Mouse (Mus musculus) testis, adult 2 months (tissue): ENCODE measurements at regions not wholly inside any gene's neighbourhood (a gene's known extent, or its start where the extent isn't known, plus 50 kb on each side); places are given as distances from the start of the nearest gene placed in this dataset.

Source experiments
- H3K27ac ChIP-seq: fragments of 200-500 bp; 2 replicates; pipeline ENCODE4 v1.5.1; 2012; ENCODE audit warnings: low read depth, low read length; ENCODE audit not compliant: control insufficient read depth, insufficient read depth
- H3K27me3 ChIP-seq: fragments of 200-500 bp; 2 replicates; pipeline ENCODE4 v1.6.1; 2012; ENCODE audit warnings: mild to moderate bottlenecking, low read length, moderate library complexity; ENCODE audit not compliant: control insufficient read depth, insufficient read depth
- H3K36me3 ChIP-seq: fragments of 200-500 bp; 2 replicates; pipeline ENCODE4 v1.6.1; 2012; ENCODE audit warnings: mild to moderate bottlenecking, low read length; ENCODE audit not compliant: control insufficient read depth, insufficient read depth
- H3K4me1 ChIP-seq: fragments of 200-500 bp; 2 replicates; pipeline ENCODE4 v1.6.1; 2012; ENCODE audit warnings: low read length; ENCODE audit not compliant: control insufficient read depth, insufficient read depth
- H3K4me3 ChIP-seq: fragments of 200-500 bp; 2 replicates; pipeline ENCODE4 v1.5.1; 2012; ENCODE audit warnings: low read depth, mild to moderate bottlenecking, low read length, moderate library complexity, mixed read lengths; ENCODE audit not compliant: control insufficient read depth
- CTCF ChIP-seq: fragments of 200-500 bp; IDR thresholded peaks from 2 replicates; pipeline ENCODE4 v1.5.1; 2012; ENCODE audit warnings: low read depth, mild to moderate bottlenecking, inconsistent platforms, low read length, moderate library complexity; ENCODE audit not compliant: control insufficient read depth, insufficient read depth, insufficient replicate concordance
- POLR2A ChIP-seq: fragments of 200-500 bp; IDR thresholded peaks from 2 replicates; pipeline ENCODE4 v1.6.1; 2012; ENCODE audit warnings: low read depth, mild to moderate bottlenecking, inconsistent platforms, low read length, moderate library complexity; ENCODE audit not compliant: control insufficient read depth

DNA sequence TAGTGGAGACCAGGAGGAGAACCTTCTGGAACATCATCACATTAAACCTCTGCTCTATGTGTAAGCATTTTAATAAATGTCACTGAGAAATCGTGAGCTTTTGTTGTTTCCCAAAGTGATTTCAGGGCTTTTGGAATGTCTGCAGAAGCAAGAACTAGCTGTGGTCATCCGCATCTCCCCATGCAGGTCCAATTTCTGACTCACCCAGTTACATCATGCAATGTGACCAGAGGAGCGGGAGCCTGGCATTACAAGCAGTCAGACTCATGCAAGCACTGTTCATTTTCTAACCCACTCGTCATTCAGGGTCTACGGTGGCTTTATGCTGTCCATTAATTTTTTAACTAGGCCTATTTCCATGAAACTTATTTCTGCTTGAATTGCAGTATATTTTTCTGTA lies 151.2 kb upstream of the Supt20 start:
- TF ChIP-seq POLR2A = no peak
- TF ChIP-seq CTCF = no peak
- Histone ChIP-seq H3K27me3 (no peaks in the 10 kb centered on the region), H3K27ac (no peak overlapping the region), H3K4me1 (no peaks in the 10 kb centered on the region), H3K36me3 (no peaks in the 10 kb centered on the region), H3K4me3 (no peak overlapping the region)

DNA sequence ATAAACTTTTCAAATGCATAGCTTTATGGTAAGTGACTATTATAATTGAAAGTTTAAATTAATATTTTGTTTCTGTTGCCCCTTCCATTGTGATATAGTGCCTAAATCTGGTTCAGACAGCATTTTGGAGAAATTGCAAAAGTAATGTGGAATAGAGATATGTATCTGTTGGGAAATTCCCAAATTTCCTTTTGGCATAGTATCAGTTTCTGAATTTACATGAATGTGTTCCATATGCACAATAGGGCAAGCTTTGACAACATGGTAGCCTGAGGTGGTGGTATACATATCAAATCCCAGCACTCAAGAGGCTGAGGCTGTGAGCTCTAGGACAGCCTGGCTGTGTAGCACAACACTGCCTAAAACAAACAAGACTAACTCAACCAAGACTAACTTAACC lies 147.2 kb upstream of the Supt20 start:
- TF ChIP-seq CTCF (no peak), POLR2A (no peak)
- Histone ChIP-seq H3K27me3 (no peaks in the 10 kb centered on the region), H3K4me1 (no peaks in the 10 kb centered on the region), H3K4me3 (no peak overlapping the region), H3K27ac (no peak overlapping the region), H3K36me3 (no peaks in the 10 kb centered on the region)

DNA sequence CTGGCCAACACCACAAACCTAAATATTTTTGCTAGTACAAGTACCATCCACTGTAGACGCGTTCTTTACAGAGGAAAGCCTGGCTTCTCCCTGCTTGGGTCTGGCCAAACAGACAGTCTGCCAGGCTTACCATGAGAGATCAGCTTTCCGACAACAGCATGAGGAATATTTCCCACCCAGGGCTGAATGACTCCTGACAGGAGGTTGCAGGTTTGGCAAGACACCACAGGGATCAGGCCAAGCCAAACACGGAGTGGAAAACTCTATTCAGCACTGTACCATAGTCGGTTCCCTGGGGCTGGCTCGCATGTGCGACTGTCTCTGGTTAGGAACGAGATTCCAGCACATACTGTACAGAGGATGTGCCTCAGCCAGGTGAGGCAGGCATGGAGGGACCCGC lies 140.7 kb upstream of the Supt20 start:
- Histone ChIP-seq H3K27me3 (no peaks in the 10 kb centered on the region), H3K27ac (no peak overlapping the region), H3K4me3 (no peak overlapping the region), H3K36me3 (no peaks in the 10 kb centered on the region), H3K4me1 (no peaks in the 10 kb centered on the region)
- TF ChIP-seq POLR2A (no peak), CTCF (no peak)

DNA sequence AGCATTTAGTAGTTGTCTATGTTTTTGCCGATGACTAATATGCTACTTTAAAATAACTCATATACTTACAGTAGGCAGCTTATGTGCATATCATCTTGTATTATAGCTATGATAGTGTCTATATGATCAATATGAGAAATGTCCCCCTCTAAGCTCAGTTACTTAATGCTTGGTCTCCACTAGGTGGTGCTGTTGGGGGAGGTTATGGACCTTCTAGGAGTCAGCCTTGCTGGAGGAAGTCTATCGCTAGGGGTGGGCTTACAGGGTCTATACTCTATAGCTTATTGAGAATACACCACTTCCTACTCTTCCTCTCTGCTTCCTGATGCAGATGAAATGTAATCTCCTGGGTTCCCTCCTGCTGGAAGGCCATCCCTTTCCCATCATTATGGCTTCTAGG lies 136.7 kb upstream of the Supt20 start:
- Histone ChIP-seq H3K27ac (no peak overlapping the region), H3K4me1 (no peaks in the 10 kb centered on the region), H3K4me3 (no peak overlapping the region), H3K27me3 (no peaks in the 10 kb centered on the region), H3K36me3 (no peaks in the 10 kb centered on the region)
- no peak for TF ChIP-seq POLR2A
- no peak; the same call in 1 of the 2 replicates for TF ChIP-seq CTCF

- Histone ChIP-seq H3K4me3 (no peak overlapping the region), H3K27me3 (no peaks in the 10 kb centered on the region), H3K27ac (no peak overlapping the region), H3K4me1 (no peaks in the 10 kb centered on the region), H3K36me3 (no peaks in the 10 kb centered on the region)
- TF ChIP-seq POLR2A (no peak), CTCF (no peak)
Observed at GRCm38 (mm10) chr3:54559053-54559452, 133.6 kb upstream of the Supt20 start.

- Histone ChIP-seq H3K4me1 (no peaks in the 10 kb centered on the region), H3K27me3 (no peaks in the 10 kb centered on the region), H3K36me3 (no peaks in the 10 kb centered on the region), H3K27ac (no peak overlapping the region), H3K4me3 (no peak overlapping the region)
- TF ChIP-seq CTCF = no peak
- no peak for TF ChIP-seq POLR2A
Observed at GRCm38 (mm10) chr3:54559527-54559926, 133.1 kb upstream of the Supt20 start.

DNA sequence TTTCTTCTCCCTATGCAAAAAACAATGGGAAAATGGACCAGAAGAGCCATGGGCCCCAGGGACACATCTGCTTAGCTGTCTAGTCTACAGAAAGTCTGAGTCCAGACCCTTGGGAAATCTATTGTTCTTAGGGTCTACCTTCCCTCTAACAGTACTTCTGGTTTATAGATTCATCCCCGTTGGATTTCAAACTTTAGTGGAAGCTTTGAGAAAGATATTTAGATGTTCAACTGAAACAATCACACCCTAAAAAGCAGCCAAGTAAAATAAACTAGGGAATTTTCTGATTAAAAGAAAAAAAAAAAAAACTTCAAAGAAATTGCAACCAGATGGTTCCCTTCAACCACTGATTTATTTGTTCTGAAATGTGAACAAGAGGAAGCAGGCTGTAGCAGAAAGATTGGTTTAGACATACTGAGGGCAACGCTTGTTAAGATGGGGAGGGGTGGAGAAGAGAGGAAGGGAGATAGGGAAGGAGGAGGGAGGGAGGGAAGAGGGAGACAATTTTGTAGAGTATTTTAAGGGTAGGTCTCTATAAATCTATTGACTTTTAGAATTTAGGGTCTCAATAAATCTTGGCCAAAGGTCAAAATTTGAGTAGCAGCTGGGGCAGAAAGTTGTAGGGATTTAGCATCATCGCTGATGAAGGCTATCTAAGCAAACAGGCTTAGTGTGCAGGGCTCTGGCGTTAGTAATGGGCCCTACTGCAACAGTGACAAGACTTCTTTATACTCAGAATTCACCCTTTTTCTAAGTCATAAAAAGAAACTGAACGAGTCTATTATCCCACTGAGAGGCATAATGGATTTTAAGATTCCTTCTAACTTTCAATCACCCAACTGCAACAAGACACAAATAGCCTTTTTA lies 132.3 kb upstream of the Supt20 start:
- Histone ChIP-seq H3K27ac (no peak overlapping the region), H3K4me1 (no peaks in the 10 kb centered on the region), H3K27me3 (no peaks in the 10 kb centered on the region), H3K4me3 (no peak overlapping the region), H3K36me3 (no peaks in the 10 kb centered on the region)
- TF ChIP-seq CTCF = no peak
- no peak for TF ChIP-seq POLR2A

DNA sequence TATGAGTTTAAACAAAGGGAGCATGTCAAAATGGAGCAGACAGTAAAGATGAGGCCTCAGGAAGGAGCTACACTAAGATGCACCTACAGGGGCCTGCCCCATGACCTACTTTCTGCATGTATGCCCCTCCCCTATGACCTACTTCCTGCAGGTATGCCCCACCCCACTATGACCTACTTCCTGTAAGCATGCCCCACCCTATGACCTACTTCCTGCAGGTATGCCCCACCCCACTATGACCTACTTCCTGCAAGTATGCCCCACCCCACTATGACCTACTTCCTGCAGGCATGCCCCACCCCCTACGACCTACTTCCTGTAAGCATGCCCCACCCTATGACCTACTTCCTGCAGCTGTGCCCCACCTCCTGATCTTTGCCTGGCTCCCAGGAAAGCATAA lies 125.3 kb upstream of the Supt20 start:
- TF ChIP-seq POLR2A (no peak), CTCF (no peak)
- no peak overlapping the region; the same call in 1 of the 2 replicates for H3K4me3 ChIP-seq
- no peaks in the 10 kb centered on the region for H3K36me3 ChIP-seq
- no peaks in the 10 kb centered on the region for H3K27me3 ChIP-seq
- H3K27ac ChIP-seq = no peak overlapping the region
- H3K4me1 ChIP-seq = peaks cover 2% of the 10 kb centered on the region; the same call in 1 of the 2 replicates
